8 mouse cellular contexts compared by ENCODE assay signal in the genomic region with DNA sequence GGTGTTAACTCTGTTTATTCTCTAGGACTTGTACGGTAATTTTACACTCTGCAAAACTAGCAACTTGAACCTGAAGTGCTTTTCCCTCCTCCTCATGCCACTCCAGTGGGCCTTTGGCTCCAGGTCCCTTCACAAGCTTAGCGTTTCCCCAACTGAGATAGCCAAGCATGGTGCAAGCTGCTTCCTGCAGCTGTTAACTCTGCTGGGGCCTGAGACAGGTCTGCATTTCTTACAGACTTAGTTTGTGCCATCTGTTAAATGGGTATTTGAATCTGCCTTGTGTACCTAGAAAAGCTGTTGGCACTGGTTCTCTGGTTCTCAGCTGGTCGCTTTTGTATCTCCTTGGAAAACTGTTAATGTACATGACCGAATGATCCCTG.
DNase-seq lines count a peak whose midpoint lies in the region; ATAC-seq and TF ChIP-seq lines count a peak whose summit lies in the region.

No protein-coding gene starts in this region.

- WGBS in heart, embryonic 10.5 days, result 47% methylated on average over 4 of the region's 4 CpGs
- WGBS in hindbrain, postnatal 0 days, result 34% methylated on average over 4 of the region's 4 CpGs
- WGBS in midbrain, embryonic 12.5 days, result 62% methylated on average over 4 of the region's 4 CpGs

- H3K4me1 ChIP-seq in heart, embryonic 10.5 days, result peaks cover 63% of the 10 kb centered on the region
- peaks cover 21% of the 10 kb centered on the region for H3K4me1 ChIP-seq in hindbrain, postnatal 0 days (ENCODE audit: insufficient read depth, low read length)
- peaks cover 26% of the 10 kb centered on the region for H3K4me1 ChIP-seq in midbrain, embryonic 12.5 days

- no peak for DNase-seq in heart, embryonic 10.5 days (ENCODE audit: low spot score)
- DNase-seq in heart, postnatal 4 days, result no peak
- peak; percentile 16 for DNase-seq in MN1 (ENCODE audit: low spot score)
- DNase-seq in hindbrain, postnatal 0 days (ENCODE audit: low spot score), result no peak
- DNase-seq in Muller cell, postnatal 12 days (ENCODE audit: inconsistent ontology term), result no peak
- DNase-seq in left cerebral cortex, adult 18-20 months (ENCODE audit: low spot score in 2 of 2), result no peak
- DNase-seq in layer of hippocampus, postnatal 25 days (ENCODE audit: extremely low spot score in 1 of 2, low spot score in 1 of 2), result no peak

- ATAC-seq in hindbrain, postnatal 0 days, result no peak
- ATAC-seq in midbrain, embryonic 12.5 days (ENCODE audit: low FRiP score, low read depth), result no peak

- H3K9ac ChIP-seq in hindbrain, postnatal 0 days (replicated peaks; ENCODE audit: low read length), result peak overlapping the region; percentile 55; the same call in 1 of the 2 replicates
- no peak overlapping the region for H3K9ac ChIP-seq in midbrain, embryonic 12.5 days (replicated peaks)

- TF ChIP-seq CTCF in hindbrain, postnatal 0 days (IDR thresholded peaks at IDR 0.05; ENCODE audit: low read depth), result no peak

- H3K4me3 ChIP-seq in heart, embryonic 10.5 days, result peak overlapping the region; percentile 57
- H3K4me3 ChIP-seq in hindbrain, postnatal 0 days (ENCODE audit: low read length), result peak overlapping the region; percentile 32
- H3K4me3 ChIP-seq in midbrain, embryonic 12.5 days, result no peak overlapping the region

- H3K27me3 ChIP-seq in heart, embryonic 10.5 days (ENCODE audit: insufficient read depth, poor library complexity, severe bottlenecking), result no peaks in the 10 kb centered on the region
- H3K27me3 ChIP-seq in hindbrain, postnatal 0 days (ENCODE audit: insufficient read depth, low read length), result no peaks in the 10 kb centered on the region
- H3K27me3 ChIP-seq in midbrain, embryonic 12.5 days, result peaks cover 28% of the 10 kb centered on the region

- peak overlapping the region; percentile 93 for H3K27ac ChIP-seq in heart, embryonic 10.5 days
- H3K27ac ChIP-seq in hindbrain, postnatal 0 days, result peak overlapping the region; percentile 97
- H3K27ac ChIP-seq in midbrain, embryonic 12.5 days (replicated peaks), result peak overlapping the region; percentile 91

- H3K4me2 ChIP-seq in hindbrain, postnatal 0 days (ENCODE audit: low read depth, low read length), result peak overlapping the region; percentile 52
- peak overlapping the region; percentile 75 for H3K4me2 ChIP-seq in midbrain, embryonic 12.5 days (replicated peaks)

- H3K36me3 ChIP-seq in heart, embryonic 10.5 days, result no peaks in the 10 kb centered on the region
- no peaks in the 10 kb centered on the region for H3K36me3 ChIP-seq in hindbrain, postnatal 0 days (ENCODE audit: insufficient read depth, low read length)
- no peaks in the 10 kb centered on the region for H3K36me3 ChIP-seq in midbrain, embryonic 12.5 days

- no peaks in the 10 kb centered on the region for H3K9me3 ChIP-seq in heart, embryonic 10.5 days
- H3K9me3 ChIP-seq in hindbrain, postnatal 0 days (ENCODE audit: low read length), result no peaks in the 10 kb centered on the region
- no peaks in the 10 kb centered on the region for H3K9me3 ChIP-seq in midbrain, embryonic 12.5 days
